Mouse (Mus musculus): Measurements from ENCODE around the gene Nelfe. TPM values are rescaled to one million over a fixed set of nuclear protein-coding genes. Genes with fewer than 3 reads are reported as not detected.
"Not testable (repeated sequence)": the region's sequence is repeated elsewhere in the genome, so short reads cannot be mapped to it uniquely, and the experiment has no call there.

Gene Nelfe
- polyA plus RNA-seq, 1 experiment from 2014 or later = 130 TPM

GRCm38 (mm10) chr17:34896366-34896765 is 46.2 kb downstream of the Nelfe start:
- Histone ChIP-seq H3K4me2 (ENCODE audit: low read depth, low read length) (no peak overlapping the region), H3K9me3 (replicated peaks; ENCODE audit: control insufficient read depth, low read length) (no peaks in the 10 kb centered on the region), H3K4me1 (ENCODE audit: control insufficient read depth, insufficient read depth, low read length) (peaks cover 7% of the 10 kb centered on the region), H3K9ac (replicated peaks; ENCODE audit: low read length) (no peak overlapping the region), H3K4me3 (ENCODE audit: low read depth, low read length) (peak overlapping the region; percentile 9; the same call in 1 of the 2 replicates), H3K27ac (replicated peaks; ENCODE audit: low read depth, low read length) (no peak overlapping the region), H3K27me3 (ENCODE audit: control insufficient read depth, insufficient read depth, low read length) (no peaks in the 10 kb centered on the region), H3K36me3 (replicated peaks; ENCODE audit: control insufficient read depth, insufficient read depth, low read depth, low read length) (peaks cover 4% of the 10 kb centered on the region; the same call in 1 of the 2 replicates)
- WGBS = 84% methylated on average over 17 of the region's 17 CpGs
- DNase-seq (ENCODE audit: low spot score) = no peak
- ATAC-seq (replicated peaks; ENCODE audit: insufficient number of reproducible peaks, low FRiP score, low TSS enrichment, low read depth) = no peak

DNA sequence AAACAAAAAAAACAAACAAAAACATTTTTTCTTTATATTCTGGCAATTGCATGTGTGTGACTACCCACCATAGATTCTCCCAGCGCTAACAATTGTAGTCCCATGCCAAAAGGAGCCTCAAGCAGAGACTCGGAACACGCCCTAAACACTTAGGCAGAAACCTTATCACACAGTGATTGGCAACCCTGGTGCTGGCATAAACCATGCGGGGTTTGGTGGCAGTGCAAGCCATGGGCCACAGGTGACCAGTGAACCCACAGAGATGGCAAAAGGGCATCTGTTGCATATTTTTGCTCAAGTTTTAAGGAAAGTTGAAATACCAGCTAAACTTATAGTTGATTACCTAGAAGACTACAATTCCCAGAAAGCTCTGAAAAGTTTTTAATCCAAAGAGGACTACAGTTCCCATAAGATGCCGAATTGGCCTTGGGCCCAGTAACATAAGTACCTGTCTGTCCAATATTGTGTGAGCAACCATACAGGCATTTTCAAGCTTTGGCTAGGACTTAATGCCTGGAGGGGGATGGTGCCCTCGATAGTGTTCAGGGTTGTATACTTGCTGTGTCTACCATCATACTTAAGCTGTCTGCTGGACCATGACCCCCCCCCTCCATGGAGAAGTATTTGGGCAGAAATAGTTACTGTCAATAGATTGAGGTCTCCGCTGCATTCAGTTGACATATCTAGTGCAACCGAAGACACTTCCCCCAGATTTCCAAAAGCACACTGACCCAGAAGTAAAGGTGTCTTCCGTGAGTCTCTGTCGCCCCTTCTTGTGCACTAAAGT is 47.4 kb downstream of the Nelfe start:
- Histone ChIP-seq H3K27ac (replicated peaks; ENCODE audit: low read depth, low read length) (peak overlapping the region; percentile 97), H3K4me2 (ENCODE audit: low read depth, low read length) (peak overlapping the region; percentile 86), H3K27me3 (ENCODE audit: control insufficient read depth, insufficient read depth, low read length) (no peaks in the 10 kb centered on the region), H3K9ac (replicated peaks; ENCODE audit: low read length) (peak overlapping the region; percentile 97), H3K36me3 (replicated peaks; ENCODE audit: control insufficient read depth, insufficient read depth, low read depth, low read length) (peaks cover 4% of the 10 kb centered on the region; the same call in 1 of the 2 replicates), H3K4me1 (ENCODE audit: control insufficient read depth, insufficient read depth, low read length) (peaks cover 7% of the 10 kb centered on the region), H3K4me3 (ENCODE audit: low read depth, low read length) (peak overlapping the region; percentile 93), H3K9me3 (replicated peaks; ENCODE audit: control insufficient read depth, low read length) (no peaks in the 10 kb centered on the region)
- DNase-seq (ENCODE audit: low spot score) (peak; percentile 32), ATAC-seq (replicated peaks; ENCODE audit: insufficient number of reproducible peaks, low FRiP score, low TSS enrichment, low read depth) (no peak)
- 20% methylated on average over 10 of the region's 10 CpGs for WGBS

- Histone ChIP-seq H3K36me3 (replicated peaks; ENCODE audit: control insufficient read depth, insufficient read depth, low read depth, low read length) (peaks cover 9% of the 10 kb centered on the region), H3K9me3 (replicated peaks; ENCODE audit: control insufficient read depth, low read length) (no peaks in the 10 kb centered on the region), H3K4me2 (ENCODE audit: low read depth, low read length) (peak within 1 kb of the TSS; percentile 86), H3K27me3 (ENCODE audit: control insufficient read depth, insufficient read depth, low read length) (no peaks in the 10 kb centered on the region), H3K9ac (replicated peaks; ENCODE audit: low read length) (peak within 1 kb of the TSS; percentile 97), H3K4me1 (ENCODE audit: control insufficient read depth, insufficient read depth, low read length) (peaks cover 7% of the 10 kb centered on the region), H3K4me3 (ENCODE audit: low read depth, low read length) (peak within 1 kb of the TSS; percentile 93), H3K27ac (replicated peaks; ENCODE audit: low read depth, low read length) (peak within 1 kb of the TSS; percentile 97)
- ATAC-seq (replicated peaks; ENCODE audit: insufficient number of reproducible peaks, low FRiP score, low TSS enrichment, low read depth) (peak; percentile 26), DNase-seq (ENCODE audit: low spot score) (peak; percentile 85)
- 0% methylated on average over 29 of the region's 44 CpGs for WGBS
Observed at GRCm38 (mm10) chr17:34898160-34898586, 48.0 kb downstream of the Nelfe start, which contains the start of the genes C2 and Ehmt2. C2 (minus strand) TSS chr17:34898265. Ehmt2 (plus strand) TSS chr17:34898469.

- Histone ChIP-seq H3K27me3 (ENCODE audit: control insufficient read depth, insufficient read depth, low read length) (no peaks in the 10 kb centered on the region), H3K9ac (replicated peaks; ENCODE audit: low read length) (peak overlapping the region; percentile 97), H3K4me1 (ENCODE audit: control insufficient read depth, insufficient read depth, low read length) (peaks cover 7% of the 10 kb centered on the region), H3K4me2 (ENCODE audit: low read depth, low read length) (peak overlapping the region; percentile 86), H3K27ac (replicated peaks; ENCODE audit: low read depth, low read length) (peak overlapping the region; percentile 97), H3K36me3 (replicated peaks; ENCODE audit: control insufficient read depth, insufficient read depth, low read depth, low read length) (peaks cover 9% of the 10 kb centered on the region), H3K4me3 (ENCODE audit: low read depth, low read length) (peak overlapping the region; percentile 93), H3K9me3 (replicated peaks; ENCODE audit: control insufficient read depth, low read length) (no peaks in the 10 kb centered on the region)
- ATAC-seq (replicated peaks; ENCODE audit: insufficient number of reproducible peaks, low FRiP score, low TSS enrichment, low read depth) (no peak), DNase-seq (ENCODE audit: low spot score) (peak; percentile 77)
- no CpG with 5 or more reads among the region's 47 CpGs for WGBS
Observed at GRCm38 (mm10) chr17:34898706-34899052, 48.5 kb downstream of the Nelfe start.

DNA sequence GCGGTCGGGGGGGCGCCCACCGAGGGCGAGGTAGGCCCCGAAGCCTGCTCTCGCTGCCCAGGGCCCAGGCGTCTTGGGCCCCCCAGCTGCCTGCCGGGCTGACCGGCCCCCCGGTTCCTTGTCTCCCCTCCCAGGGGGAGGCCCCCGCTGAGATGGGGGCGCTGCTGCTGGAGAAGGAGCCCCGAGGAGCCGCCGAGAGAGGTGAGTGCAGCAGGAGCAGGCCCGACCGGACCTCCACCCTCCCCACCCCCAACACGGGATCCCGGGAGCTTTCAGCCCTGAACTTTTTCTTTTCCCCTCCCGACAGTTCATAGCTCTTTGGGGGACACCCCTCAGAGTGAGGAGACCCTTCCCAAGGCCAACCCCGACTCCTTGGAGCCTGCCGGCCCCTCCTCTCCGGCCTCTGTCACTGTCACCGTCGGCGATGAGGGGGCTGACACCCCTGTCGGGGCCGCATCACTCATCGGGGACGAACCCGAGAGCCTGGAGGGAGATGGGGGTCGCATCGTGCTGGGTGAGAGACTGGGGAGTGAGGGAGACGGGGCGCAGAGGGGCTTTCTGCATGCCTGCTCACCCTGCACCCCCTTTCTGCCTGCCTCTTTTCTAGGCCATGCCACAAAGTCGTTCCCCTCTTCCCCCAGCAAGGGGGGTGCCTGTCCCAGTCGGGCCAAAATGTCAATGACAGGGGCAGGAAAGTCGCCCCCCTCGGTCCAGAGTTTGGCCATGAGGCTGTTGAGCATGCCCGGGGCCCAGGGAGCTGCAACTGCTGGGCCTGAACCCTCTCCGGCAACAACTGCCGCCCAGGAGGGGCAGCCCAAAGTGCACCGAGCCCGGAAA is 49.1 kb downstream of the Nelfe start:
- DNase-seq (ENCODE audit: low spot score) = peak; percentile 43
- Histone ChIP-seq H3K27me3 (ENCODE audit: control insufficient read depth, insufficient read depth, low read length) (no peaks in the 10 kb centered on the region), H3K4me1 (ENCODE audit: control insufficient read depth, insufficient read depth, low read length) (peaks cover 7% of the 10 kb centered on the region), H3K27ac (replicated peaks; ENCODE audit: low read depth, low read length) (peak overlapping the region; percentile 97), H3K4me2 (ENCODE audit: low read depth, low read length) (peak overlapping the region; percentile 86), H3K9me3 (replicated peaks; ENCODE audit: control insufficient read depth, low read length) (no peaks in the 10 kb centered on the region), H3K4me3 (ENCODE audit: low read depth, low read length) (peak overlapping the region; percentile 93), H3K36me3 (replicated peaks; ENCODE audit: control insufficient read depth, insufficient read depth, low read depth, low read length) (peaks cover 9% of the 10 kb centered on the region), H3K9ac (replicated peaks; ENCODE audit: low read length) (peak overlapping the region; percentile 97)
- WGBS = under 1% methylated on average over 35 of the region's 45 CpGs
- ATAC-seq (replicated peaks; ENCODE audit: insufficient number of reproducible peaks, low FRiP score, low TSS enrichment, low read depth) = peak; percentile 9

- ATAC-seq (replicated peaks; ENCODE audit: insufficient number of reproducible peaks, low FRiP score, low TSS enrichment, low read depth) (no peak), DNase-seq (ENCODE audit: low spot score) (peak; percentile 31)
- peak overlapping the region; percentile 97 for H3K9ac ChIP-seq (replicated peaks; ENCODE audit: low read length)
- peak overlapping the region; percentile 97 for H3K27ac ChIP-seq (replicated peaks; ENCODE audit: low read depth, low read length)
- H3K4me3 ChIP-seq (ENCODE audit: low read depth, low read length) = peak overlapping the region; percentile 93
- H3K27me3 ChIP-seq (ENCODE audit: control insufficient read depth, insufficient read depth, low read length) = no peaks in the 10 kb centered on the region
- H3K9me3 ChIP-seq (replicated peaks; ENCODE audit: control insufficient read depth, low read length) = no peaks in the 10 kb centered on the region
- WGBS = 1% methylated on average over 4 of the region's 5 CpGs
- H3K36me3 ChIP-seq (replicated peaks; ENCODE audit: control insufficient read depth, insufficient read depth, low read depth, low read length) = peaks cover 9% of the 10 kb centered on the region
- peaks cover 7% of the 10 kb centered on the region for H3K4me1 ChIP-seq (ENCODE audit: control insufficient read depth, insufficient read depth, low read length)
- peak overlapping the region; percentile 86 for H3K4me2 ChIP-seq (ENCODE audit: low read depth, low read length)
Observed at GRCm38 (mm10) chr17:34899890-34900243, 49.7 kb downstream of the Nelfe start.

DNA sequence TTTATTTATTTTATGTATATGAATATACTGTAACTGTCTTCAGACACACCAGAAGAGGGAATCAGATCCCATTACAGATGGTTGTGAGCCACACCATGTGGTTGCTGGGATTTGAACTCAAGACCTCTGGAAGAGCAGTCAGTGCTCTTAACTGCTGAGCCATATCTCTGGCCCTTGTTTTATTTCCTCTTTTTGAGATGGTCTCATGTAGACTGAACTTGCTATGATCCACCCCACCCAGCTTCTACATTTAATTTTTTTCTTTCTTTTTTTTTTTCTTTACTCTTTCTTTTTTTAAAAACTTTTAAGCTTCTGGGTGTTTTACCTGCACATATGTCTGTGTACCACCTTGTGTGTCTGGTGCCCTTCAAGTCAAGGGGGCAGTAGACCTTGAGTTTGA is 50.6 kb downstream of the Nelfe start:
- not testable (repeated sequence) for H3K4me2 ChIP-seq (ENCODE audit: low read depth, low read length); H3K27me3 ChIP-seq (ENCODE audit: control insufficient read depth, insufficient read depth, low read length); H3K9ac ChIP-seq (replicated peaks; ENCODE audit: low read length); H3K4me3 ChIP-seq (ENCODE audit: low read depth, low read length); H3K4me1 ChIP-seq (ENCODE audit: control insufficient read depth, insufficient read depth, low read length); DNase-seq (ENCODE audit: low spot score); ATAC-seq (replicated peaks; ENCODE audit: insufficient number of reproducible peaks, low FRiP score, low TSS enrichment, low read depth); H3K9me3 ChIP-seq (replicated peaks; ENCODE audit: control insufficient read depth, low read length); H3K27ac ChIP-seq (replicated peaks; ENCODE audit: low read depth, low read length)
- H3K36me3 ChIP-seq (replicated peaks; ENCODE audit: control insufficient read depth, insufficient read depth, low read depth, low read length) = peaks cover 16% of the 10 kb centered on the region

DNA sequence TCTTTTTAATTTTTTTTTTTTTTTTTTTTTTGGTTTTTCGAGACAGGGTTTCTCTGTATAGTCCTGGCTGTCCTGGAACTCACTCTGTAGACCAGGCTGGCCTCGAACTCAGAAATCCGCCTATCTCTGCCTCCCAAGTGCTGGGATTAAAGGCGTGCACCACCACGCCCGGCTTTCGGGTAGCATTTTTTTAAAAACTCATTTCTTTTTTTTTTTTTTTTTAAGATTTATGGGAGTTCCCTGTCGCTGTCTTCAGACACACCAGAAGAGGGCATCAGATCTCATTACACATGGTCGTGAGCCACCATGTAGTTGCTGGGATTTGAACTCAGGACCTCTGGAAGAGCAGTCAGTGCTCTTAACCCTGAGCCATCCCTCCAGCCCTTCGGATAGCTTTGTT is 51.8 kb downstream of the Nelfe start:
- not testable (repeated sequence) for H3K4me3 ChIP-seq (ENCODE audit: low read depth, low read length); H3K4me1 ChIP-seq (ENCODE audit: control insufficient read depth, insufficient read depth, low read length); ATAC-seq (replicated peaks; ENCODE audit: insufficient number of reproducible peaks, low FRiP score, low TSS enrichment, low read depth); H3K9ac ChIP-seq (replicated peaks; ENCODE audit: low read length); H3K27me3 ChIP-seq (ENCODE audit: control insufficient read depth, insufficient read depth, low read length); H3K4me2 ChIP-seq (ENCODE audit: low read depth, low read length); H3K9me3 ChIP-seq (replicated peaks; ENCODE audit: control insufficient read depth, low read length); H3K27ac ChIP-seq (replicated peaks; ENCODE audit: low read depth, low read length); DNase-seq (ENCODE audit: low spot score)
- H3K36me3 ChIP-seq (replicated peaks; ENCODE audit: control insufficient read depth, insufficient read depth, low read depth, low read length) = peaks cover 23% of the 10 kb centered on the region
- 94% methylated on average over 9 of the region's 10 CpGs for WGBS
